Mouse (Mus musculus) cerebellum, postnatal 36 days (tissue): ENCODE data around the gene Chic1.

Experiments
- DNase-seq, 2 experiments: peaks; one replicate each; pipeline ENCODE4 v3.0.0; 2021 to 2022; ENCODE audit warnings: mixed read lengths in 2 of 2

Chic1 gene

GRCm38 (mm10) chrX:103438023-103438422, 81.7 kb downstream of the Chic1 start:
- no peak for DNase-seq

- DNase-seq, result peak in 1 of 2 experiments; percentile 40
These were observed 84.5 kb downstream of the Chic1 start for GRCm38 (mm10) chrX:103440803-103441202.

- DNase-seq, result peak in 1 of 2 experiments; percentile 24
These were observed 87.5 kb downstream of the Chic1 start for GRCm38 (mm10) chrX:103443755-103444154.
